Mouse (Mus musculus) limb, embryonic 12.5 days (tissue): ENCODE data around the gene Tbc1d24. TPM values are rescaled to one million over a fixed set of nuclear protein-coding genes. Genes with fewer than 3 reads are reported as not detected.

Source experiments
- ATAC-seq: fragments of 200-750 bp; cut with Nextera tagmentation; 2 replicates; pipeline ENCODE4 v1.8.0; 2017; ENCODE audit warnings: low read depth, moderate TSS enrichment; ENCODE audit not compliant: insufficient number of reproducible peaks, insufficient read depth, low FRiP score, low TSS enrichment
- H3K27ac ChIP-seq: fragments of 300-500 bp; sonication (generic); 2 replicates; pipeline ENCODE4 v1.5.1; 2016; ENCODE audit warnings: mild to moderate bottlenecking, moderate library complexity
- H3K27me3 ChIP-seq: fragments of 300-500 bp; sonication (generic); 2 replicates; pipeline ENCODE4 v1.6.1; 2016; ENCODE audit warnings: mild to moderate bottlenecking, moderate library complexity
- H3K36me3 ChIP-seq: fragments of 300-500 bp; sonication (generic); 2 replicates; pipeline ENCODE4 v1.6.1; 2016; ENCODE audit warnings: mild to moderate bottlenecking, moderate library complexity
- H3K4me1 ChIP-seq: fragments of 300-500 bp; sonication (generic); replicated peaks from 2 replicates; pipeline ENCODE4 v1.6.1; 2016
- H3K4me2 ChIP-seq: fragments of 300-500 bp; sonication (generic); 2 replicates; pipeline ENCODE4 v1.6.1; 2016; ENCODE audit warnings: mild to moderate bottlenecking, moderate library complexity
- H3K4me3 ChIP-seq: fragments of 300-500 bp; sonication (generic); replicated peaks from 2 replicates; pipeline ENCODE4 v1.5.1; 2016; ENCODE audit warnings: mild to moderate bottlenecking
- H3K9ac ChIP-seq: fragments of 300-500 bp; sonication (generic); replicated peaks from 2 replicates; pipeline ENCODE4 v1.6.1; 2016; ENCODE audit warnings: mild to moderate bottlenecking, moderate library complexity
- H3K9me3 ChIP-seq: fragments of 300-500 bp; sonication (generic); 2 replicates; pipeline ENCODE4 v1.6.1; 2016; ENCODE audit warnings: mild to moderate bottlenecking, moderate library complexity
- WGBS: fragments of 180-500 bp; shearing (Covaris S2); methylation state at CpG from one replicate; pipeline ENCODE4 v1.1.7; 2016; 5-methylcytosine and 5-hydroxymethylcytosine counted together
- polyA plus RNA-seq: library from polyadenylated mRNA; unstranded; fragments of >200 nt; fragmentation: Nextera tagmentation; extraction: Ambion mirVana; gene quantifications from 2 replicates; pipeline ENCODE4 v1.2.1, GENCODE M21; 2016

The Tbc1d24 gene
- polyA plus RNA-seq, 1 experiment from 2014 or later: 6.7 TPM

DNA sequence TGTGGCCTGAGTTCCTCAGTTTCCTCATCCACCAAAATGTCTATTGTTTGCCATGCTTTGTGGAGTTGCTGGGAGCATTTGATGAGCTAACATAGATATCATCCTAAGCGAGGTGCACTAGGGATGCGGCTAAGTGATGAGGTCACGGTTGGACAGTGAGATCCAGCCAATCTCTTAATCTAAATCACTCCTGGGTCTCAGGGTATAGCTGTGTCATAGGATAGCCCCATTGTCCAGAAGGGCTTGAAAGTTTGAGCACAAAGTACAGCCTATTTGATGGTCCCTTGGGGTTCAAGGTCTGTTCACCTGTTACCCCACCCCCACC, 4.5 kb upstream of the Tbc1d24 start:
- Histone ChIP-seq H3K27me3 (peaks cover 23% of the 10 kb centered on the region), H3K4me3 (peak overlapping the region; percentile 65), H3K4me2 (peak overlapping the region; percentile 95), H3K9me3 (no peaks in the 10 kb centered on the region), H3K9ac (no peak overlapping the region), H3K36me3 (peaks cover 16% of the 10 kb centered on the region), H3K27ac (peak overlapping the region; percentile 97), H3K4me1 (peaks cover 72% of the 10 kb centered on the region)
- 78% methylated on average over 3 of the region's 3 CpGs for WGBS
- no peak for ATAC-seq

DNA sequence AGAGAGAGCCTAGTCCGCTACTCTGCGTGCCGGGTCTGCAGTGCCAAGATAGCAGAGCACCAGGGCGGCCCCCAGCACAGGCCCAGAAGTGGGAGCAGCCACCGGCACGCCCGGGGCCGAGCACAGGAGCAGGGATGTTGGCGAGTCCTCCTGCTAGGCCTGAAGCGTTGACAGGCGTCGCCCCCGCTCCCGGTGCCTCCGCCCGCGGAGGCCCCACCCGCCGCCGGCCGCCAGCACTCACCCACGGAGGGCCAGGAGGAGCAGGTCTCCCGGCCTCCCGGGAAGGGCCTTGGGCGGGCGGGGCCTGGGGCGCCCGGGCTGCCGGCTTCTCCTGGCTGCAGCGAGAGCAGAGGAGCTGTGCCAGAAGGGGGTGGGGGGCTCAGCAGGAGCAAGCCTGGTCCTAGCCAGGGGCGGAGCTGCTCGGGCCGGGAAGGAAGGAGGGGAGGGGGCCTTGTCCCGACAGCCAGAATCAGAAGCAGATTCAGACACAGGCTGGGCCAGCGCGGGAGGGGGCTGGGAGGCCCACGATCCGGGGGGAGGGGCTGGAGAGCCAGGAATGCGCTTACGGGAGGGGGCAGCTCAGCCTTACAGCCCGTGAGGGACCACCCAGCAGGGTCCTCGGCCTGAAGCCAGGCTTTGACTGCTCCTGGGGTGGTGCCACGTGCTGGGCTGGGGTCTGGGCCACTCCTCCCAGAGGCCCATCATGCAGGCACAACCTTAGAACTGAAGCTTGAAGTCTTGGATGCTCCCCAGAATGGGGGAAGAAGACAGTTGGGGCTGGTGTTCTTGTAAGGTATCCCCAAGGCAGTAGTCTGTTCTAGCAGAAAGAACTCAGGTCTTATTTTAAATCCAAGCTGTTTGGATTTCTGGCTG, 3.9 kb upstream of the Tbc1d24 start, which contains the start of gene Ntn3:
TSS of gene Ntn3 (minus strand) at position 489 of the 873 bp plus-strand sequence.
- WGBS: 1% methylated on average over 43 of the region's 43 CpGs
- Histone ChIP-seq H3K27me3 (peaks cover 23% of the 10 kb centered on the region), H3K9ac (peak within 1 kb of the TSS; percentile 79), H3K4me3 (peak within 1 kb of the TSS; percentile 65), H3K4me1 (peaks cover 78% of the 10 kb centered on the region), H3K27ac (peak within 1 kb of the TSS; percentile 97), H3K4me2 (peak within 1 kb of the TSS; percentile 95), H3K36me3 (peaks cover 11% of the 10 kb centered on the region; the same call in 1 of the 2 replicates), H3K9me3 (no peaks in the 10 kb centered on the region)
- peak; percentile 75 for ATAC-seq

DNA sequence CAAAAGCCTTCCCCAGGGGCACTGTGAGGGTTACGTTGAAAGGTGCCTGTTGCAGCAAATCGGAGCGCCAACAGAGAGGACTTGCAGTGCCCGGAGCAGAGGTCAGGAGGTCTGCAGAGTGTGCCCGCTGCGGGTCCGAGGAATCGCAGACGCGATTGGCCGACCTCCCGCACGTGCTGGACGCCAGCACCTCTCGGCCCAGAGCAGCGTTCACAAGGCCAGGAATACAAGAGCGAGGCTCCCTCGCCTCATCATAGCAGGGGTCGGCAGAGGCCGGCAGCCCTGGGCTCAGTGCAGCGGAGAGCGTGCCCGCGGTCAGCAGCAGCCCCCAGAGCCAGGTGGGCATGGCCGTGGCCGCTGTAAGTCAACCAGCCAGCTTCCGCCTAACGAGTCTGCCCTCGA, 3.3 kb upstream of the Tbc1d24 start:
- Histone ChIP-seq H3K4me3 (peak overlapping the region; percentile 65), H3K27ac (peak overlapping the region; percentile 97), H3K4me1 (peaks cover 83% of the 10 kb centered on the region), H3K4me2 (peak overlapping the region; percentile 95), H3K27me3 (peaks cover 23% of the 10 kb centered on the region), H3K9me3 (no peaks in the 10 kb centered on the region), H3K36me3 (peaks cover 9% of the 10 kb centered on the region; the same call in 1 of the 2 replicates), H3K9ac (peak overlapping the region; percentile 79)
- ATAC-seq: no peak
- whole genome bisulfite sequencing: under 1% methylated on average over 29 of the region's 29 CpGs

DNA sequence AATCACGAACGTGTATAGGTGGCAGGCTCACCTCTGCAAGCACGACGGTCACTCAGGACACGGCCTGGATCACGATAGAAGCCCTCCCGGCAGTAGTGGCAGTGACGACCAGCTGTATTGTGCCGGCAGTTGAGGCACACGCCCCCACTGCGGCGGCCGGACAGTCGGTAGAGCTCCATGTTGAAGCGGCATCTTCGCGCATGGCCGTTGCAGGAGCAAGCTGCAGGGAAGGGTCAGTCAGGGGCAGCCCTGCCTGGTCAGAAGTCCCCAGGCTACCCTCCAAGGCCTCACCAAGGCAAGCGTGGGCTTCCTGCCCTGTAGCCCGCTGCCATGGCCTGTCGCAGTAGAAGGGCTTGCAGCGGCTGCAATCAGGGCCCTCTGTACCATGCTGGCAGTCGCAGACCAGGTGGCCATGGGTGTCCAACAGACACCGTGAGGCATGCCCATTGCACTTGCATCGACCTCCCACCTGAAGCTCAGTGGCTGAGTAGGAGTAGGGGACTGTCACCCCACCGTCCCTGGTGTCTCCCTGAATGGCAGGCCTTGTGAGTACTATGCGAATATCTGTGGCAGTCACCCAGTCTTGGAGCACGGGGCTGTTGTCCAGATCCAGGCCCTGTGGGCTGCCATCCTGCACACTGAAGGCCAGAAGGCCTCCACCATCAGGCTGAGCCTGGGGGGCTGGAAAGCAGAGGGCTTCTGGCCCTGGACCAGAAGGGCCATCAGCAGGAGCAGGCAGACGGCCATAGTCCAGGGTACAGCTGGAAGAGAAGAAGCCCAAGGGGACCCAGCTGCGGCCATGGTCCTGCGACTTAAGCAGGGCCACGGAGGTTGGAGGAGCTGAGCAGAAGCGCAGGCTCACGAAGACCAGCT, 2.6 kb upstream of the Tbc1d24 start:
- Histone ChIP-seq H3K9ac (peak overlapping the region; percentile 79), H3K36me3 (peaks cover 9% of the 10 kb centered on the region; the same call in 1 of the 2 replicates), H3K4me3 (peak overlapping the region; percentile 65), H3K4me2 (peak overlapping the region; percentile 95), H3K27me3 (peaks cover 23% of the 10 kb centered on the region), H3K9me3 (no peaks in the 10 kb centered on the region), H3K4me1 (peaks cover 89% of the 10 kb centered on the region), H3K27ac (peak overlapping the region; percentile 97)
- WGBS: 49% methylated on average over 34 of the region's 34 CpGs
- no peak for ATAC-seq

DNA sequence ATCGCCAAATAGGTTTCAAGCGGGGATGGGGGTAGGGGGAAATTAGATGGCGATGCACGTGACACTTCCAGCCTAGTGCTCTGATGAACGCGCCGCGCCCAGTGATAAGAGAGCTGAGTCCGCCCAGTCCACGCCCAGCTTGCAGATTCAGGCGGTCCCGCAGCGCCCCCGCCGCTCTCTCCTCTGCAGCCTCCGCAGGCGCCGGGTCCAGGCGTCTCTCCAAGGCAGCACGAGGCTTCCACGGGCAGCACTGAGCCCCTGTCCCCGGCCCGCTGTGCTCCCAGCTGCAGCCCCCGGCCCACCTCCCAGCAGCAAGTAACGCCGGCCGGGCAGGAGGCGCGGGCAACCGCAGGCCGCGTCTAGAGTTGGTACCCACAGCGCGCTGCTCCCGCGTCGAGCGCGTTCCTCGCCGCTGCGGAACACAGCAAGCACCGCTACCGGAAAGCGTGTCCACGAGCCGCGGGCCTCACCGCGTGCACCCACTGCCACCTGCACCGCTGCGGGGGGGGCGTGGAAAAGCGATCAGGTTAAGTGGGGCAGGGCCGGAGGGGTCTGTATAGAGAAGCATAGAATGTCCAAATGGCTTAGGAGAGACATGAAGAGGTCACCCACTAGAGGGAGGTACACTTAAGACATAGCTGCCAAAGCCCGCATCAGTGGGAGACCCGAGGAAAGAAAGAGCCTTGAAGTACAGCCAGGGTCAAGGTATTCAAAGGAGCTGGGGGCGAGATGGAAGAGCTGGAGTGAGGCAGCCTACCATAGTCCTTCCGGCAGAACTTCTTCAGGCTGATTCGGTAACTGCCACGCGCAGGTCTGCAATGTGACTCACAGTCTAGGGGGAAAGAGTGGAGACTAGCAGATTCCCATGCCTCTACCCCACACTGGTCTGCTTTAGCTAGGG, 1.3 kb upstream of the Tbc1d24 start:
- 5% methylated on average over 62 of the region's 62 CpGs for WGBS
- H3K4me1 ChIP-seq: peaks cover 81% of the 10 kb centered on the region
- H3K36me3 ChIP-seq: peaks cover 9% of the 10 kb centered on the region; the same call in 1 of the 2 replicates
- H3K4me3 ChIP-seq: peak overlapping the region; percentile 65
- ATAC-seq: no peak; the same call in 1 of the 2 replicates
- no peaks in the 10 kb centered on the region for H3K9me3 ChIP-seq
- peak overlapping the region; percentile 95 for H3K4me2 ChIP-seq
- H3K27ac ChIP-seq: peak overlapping the region; percentile 35; the same call in 1 of the 2 replicates
- H3K27me3 ChIP-seq: peaks cover 23% of the 10 kb centered on the region
- H3K9ac ChIP-seq: peak overlapping the region; percentile 79

DNA sequence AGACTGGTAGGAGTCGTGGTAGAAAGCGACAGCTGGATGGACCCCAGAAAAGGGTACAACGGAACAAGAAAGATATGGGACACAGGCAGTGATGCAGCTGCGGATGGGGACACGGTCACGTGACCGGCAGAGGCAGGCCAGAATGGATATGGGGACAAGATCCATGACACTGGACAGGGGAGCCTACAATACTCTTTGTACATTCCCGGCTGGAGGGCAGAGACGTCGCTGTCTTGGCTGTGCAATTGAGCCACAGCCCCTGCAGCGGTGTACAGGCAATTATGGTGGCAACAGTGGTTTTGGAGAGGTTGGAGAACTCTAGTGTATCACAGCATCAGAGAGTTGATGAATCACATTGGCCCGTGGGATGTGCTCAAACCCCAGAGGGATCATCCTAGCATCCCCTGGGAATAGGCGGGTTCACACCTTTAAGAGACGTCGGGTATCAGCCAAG, 573 bp upstream of the Tbc1d24 start:
- 0 out of 2 replicates have a peak, but pooled peaks have one; percentile 1 for ATAC-seq
- 9% methylated on average over 15 of the region's 15 CpGs for WGBS
- H3K36me3 ChIP-seq: peaks cover 9% of the 10 kb centered on the region; the same call in 1 of the 2 replicates
- peaks cover 74% of the 10 kb centered on the region for H3K4me1 ChIP-seq
- H3K9me3 ChIP-seq: no peaks in the 10 kb centered on the region
- peaks cover 23% of the 10 kb centered on the region for H3K27me3 ChIP-seq
- H3K4me2 ChIP-seq: peak overlapping the region; percentile 95
- peak overlapping the region; percentile 73 for H3K27ac ChIP-seq
- H3K4me3 ChIP-seq: peak overlapping the region; percentile 65
- H3K9ac ChIP-seq: peak overlapping the region; percentile 79

DNA sequence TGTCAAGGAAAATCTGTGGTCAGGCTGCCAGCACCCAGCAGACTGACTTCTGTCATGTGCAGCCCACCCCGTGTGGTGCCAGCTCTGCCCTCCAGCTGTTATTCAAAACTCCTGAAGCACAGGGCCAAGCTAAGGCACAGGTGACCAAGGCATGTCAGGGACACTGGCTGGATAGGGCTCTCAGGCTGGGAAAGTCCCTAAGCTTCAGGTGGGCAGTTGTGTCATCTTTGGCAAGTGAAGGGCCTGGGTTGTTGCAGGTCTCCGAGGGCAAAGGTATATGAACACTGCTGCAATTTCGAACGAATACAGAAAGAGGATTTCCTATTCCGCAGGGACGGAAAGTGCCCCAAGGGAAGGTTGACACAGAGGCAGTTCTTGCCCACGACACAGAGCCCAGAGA, 516 bp downstream of the Tbc1d24 start:
- ATAC-seq: no peak
- H3K4me3 ChIP-seq: peak overlapping the region; percentile 65

DNA sequence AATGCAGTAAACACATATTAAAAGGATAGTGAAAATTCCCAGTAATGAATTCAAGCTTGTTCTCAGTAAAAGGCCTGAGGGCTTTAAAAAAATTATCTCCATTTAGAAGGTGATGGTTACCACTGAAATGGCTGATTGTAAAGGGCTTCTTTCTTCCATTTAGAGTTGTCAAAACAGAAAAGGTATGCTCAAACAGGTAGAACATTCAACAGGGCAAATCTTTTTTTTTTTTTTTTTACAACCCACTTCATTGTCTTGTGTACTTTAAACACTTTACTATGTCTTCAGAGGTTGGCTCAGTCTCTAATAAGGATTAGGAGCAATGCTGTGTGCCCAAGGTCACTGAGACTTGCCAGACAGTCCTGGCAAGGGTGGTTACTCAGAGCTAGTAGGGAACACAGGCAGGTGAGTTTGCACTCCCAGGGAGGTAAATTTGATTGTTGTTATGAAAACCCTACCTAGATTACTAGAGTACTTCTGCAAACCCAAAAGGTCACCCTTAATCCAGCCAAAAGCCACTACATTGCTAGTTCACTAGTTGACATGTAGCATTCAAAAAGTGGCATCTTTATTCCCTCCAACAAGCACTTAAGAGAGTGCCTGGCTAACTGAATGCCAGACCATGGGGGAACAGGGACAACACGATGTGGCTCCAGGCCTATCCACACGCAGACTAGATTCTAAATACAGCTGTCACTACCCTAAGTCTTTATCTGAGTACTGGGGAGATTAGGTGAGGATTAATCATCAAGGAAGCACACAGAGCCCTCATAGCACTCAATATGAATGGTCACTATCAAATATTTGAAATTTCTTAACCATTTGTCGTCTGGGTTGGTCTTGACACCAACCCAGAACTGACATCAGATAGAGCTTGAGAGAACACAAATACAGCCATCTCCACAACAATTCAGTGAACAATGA, 1.5 kb downstream of the Tbc1d24 start:
- Histone ChIP-seq H3K4me1 (peaks cover 54% of the 10 kb centered on the region), H3K27ac (no peak overlapping the region), H3K36me3 (peaks cover 9% of the 10 kb centered on the region; the same call in 1 of the 2 replicates), H3K27me3 (peaks cover 23% of the 10 kb centered on the region), H3K9ac (peak overlapping the region; percentile 79; the same call in 1 of the 2 replicates), H3K4me2 (peak overlapping the region; percentile 95), H3K4me3 (peak overlapping the region; percentile 65), H3K9me3 (no peaks in the 10 kb centered on the region)
- WGBS: 77% methylated on average over 3 of the region's 3 CpGs
- ATAC-seq: no peak

More for the DNA sequence above, 516 bp downstream of the Tbc1d24 start:
- H3K9ac ChIP-seq: peak overlapping the region; percentile 79
- H3K27ac ChIP-seq: peak overlapping the region; percentile 73
- H3K36me3 ChIP-seq: peaks cover 9% of the 10 kb centered on the region; the same call in 1 of the 2 replicates
- peak overlapping the region; percentile 95 for H3K4me2 ChIP-seq
- 10% methylated on average over 7 of the region's 7 CpGs for WGBS
- peaks cover 63% of the 10 kb centered on the region for H3K4me1 ChIP-seq
- H3K27me3 ChIP-seq: peaks cover 23% of the 10 kb centered on the region
- no peaks in the 10 kb centered on the region for H3K9me3 ChIP-seq

DNA sequence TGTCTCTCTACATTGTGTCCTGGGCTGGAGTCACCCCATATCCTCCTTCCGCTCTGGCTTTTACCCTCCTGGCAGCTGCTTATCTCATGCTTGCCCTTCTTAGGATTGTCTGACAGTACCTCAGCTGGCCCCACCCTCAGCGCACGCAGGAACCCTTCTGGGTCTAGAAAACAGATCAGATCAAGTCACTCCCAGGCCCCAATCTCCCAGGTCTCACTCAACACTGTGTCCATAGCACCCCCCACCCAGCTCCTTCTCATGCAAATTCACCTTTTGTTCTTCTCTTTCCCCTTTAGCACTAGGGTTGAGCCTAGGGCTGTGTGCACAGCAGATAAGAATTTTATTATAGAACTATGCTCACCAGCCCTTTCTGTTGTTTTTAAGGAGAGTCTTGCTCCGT, 2.3 kb downstream of the Tbc1d24 start:
- ATAC-seq: no peak

More for the DNA sequence above, 2.3 kb downstream of the Tbc1d24 start:
- WGBS: 51% methylated on average over 4 of the region's 4 CpGs
- Histone ChIP-seq H3K4me1 (peaks cover 46% of the 10 kb centered on the region), H3K4me3 (no peak overlapping the region), H3K4me2 (peak overlapping the region; percentile 11; the same call in 1 of the 2 replicates), H3K27ac (no peak overlapping the region), H3K36me3 (peaks cover 9% of the 10 kb centered on the region; the same call in 1 of the 2 replicates), H3K27me3 (peaks cover 23% of the 10 kb centered on the region), H3K9ac (no peak overlapping the region), H3K9me3 (no peaks in the 10 kb centered on the region)
